Mouse (Mus musculus): ENCODE measurements around the gene Krtap28-10. TPM values are rescaled to one million over a fixed set of nuclear protein-coding genes. Genes with fewer than 3 reads are reported as not detected.
A peak's percentile ranks its signal among the peaks of the same experiment; 100 is the strongest.
"Not testable (repeated sequence)": the region's sequence is repeated elsewhere in the genome, so short reads cannot be mapped to it uniquely, and the experiment has no call there.

Krtap28-10 gene
- polyA plus RNA-seq, 3 experiments from 2014 or later, result not detected

DNA sequence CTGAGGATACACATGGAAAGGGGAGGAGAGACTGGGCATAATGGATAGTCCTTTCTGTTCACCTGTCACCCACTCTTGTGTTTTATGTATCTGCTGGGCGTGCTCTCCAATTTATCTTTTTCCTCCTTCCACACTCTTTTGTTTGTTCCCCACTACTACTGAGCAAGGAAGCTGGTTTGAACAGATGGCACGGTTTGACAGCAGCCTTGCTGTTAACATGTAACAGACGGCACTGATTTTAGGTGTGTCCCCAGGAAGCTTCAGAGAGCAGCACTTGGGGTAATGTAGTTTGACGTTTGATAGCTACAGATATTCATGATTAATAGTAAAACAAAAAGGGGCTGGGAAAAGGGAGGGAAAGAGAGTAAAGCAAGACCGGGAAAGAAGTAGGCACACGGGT lies 34.8 kb downstream of the Krtap28-10 start:
- ATAC-seq, result no peak

DNA sequence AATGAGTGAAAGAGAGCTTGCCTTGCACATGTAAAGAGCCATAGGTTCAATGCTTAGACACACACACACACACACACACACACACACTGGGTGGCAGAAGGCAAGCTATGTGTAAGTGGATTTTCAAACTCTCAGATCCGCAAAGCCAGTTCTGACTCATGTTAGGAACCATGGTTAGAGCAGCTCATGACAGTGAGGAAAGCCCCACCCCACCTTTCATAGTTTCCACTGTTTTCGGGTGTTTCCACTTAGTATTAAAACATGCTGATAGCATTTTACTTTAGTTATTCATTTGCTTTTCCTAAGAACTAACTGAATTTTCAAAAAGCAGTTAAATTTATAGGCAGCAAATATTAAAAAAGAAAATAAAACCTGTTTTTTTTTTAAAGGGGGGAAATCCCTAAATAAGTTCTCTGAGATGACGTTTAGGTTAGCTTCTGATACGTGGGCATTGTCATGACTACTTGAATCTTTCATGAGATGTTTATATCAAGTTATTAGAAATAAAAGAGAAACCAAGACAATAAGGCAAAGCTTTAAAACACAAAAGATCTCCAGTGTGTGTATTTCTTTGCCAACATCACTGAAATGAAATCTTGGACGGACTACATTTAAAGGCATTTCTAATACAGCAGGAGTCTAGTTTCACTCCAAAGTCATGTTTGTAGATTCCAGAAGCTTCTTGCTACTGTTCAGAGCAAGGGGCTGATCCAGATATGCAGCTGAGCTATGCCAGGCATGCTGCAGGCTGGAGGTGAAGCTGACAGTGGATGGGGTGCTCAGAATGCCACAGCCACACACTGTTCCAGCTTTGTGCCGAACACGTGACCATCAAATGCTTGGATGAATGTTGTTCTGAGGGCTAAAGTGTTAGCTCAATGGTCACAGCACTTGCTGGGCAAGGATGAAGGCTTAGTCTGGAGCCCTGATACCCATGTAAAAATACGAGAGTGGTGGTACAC lies 35.8 kb downstream of the Krtap28-10 start:
- ATAC-seq, result peak; percentile 93

DNA sequence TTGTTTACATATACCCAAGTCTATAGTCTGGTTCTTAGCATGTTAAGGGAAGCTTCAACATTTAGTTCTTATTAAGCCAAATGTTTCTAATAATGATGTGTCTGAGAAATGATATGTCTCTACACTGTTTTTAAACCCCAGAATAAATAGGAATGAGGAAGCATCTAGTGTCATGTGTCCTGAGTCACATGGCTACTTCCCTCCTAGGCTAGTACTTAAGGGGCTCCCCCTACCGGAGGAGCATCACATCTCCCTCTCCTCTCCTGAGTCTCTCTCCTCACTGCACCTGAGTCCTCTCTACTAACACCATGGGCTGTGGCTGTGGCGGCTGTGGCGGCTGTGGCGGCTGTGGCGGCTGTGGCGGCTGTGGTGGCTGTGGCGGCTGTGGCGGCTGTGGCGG lies 42.0 kb downstream of the Krtap28-10 start, which contains the start of gene Gm47959:
TSS of gene Gm47959 (plus strand) at position 243 of the 400 bp plus-strand sequence.
- not testable (repeated sequence) for ATAC-seq

DNA sequence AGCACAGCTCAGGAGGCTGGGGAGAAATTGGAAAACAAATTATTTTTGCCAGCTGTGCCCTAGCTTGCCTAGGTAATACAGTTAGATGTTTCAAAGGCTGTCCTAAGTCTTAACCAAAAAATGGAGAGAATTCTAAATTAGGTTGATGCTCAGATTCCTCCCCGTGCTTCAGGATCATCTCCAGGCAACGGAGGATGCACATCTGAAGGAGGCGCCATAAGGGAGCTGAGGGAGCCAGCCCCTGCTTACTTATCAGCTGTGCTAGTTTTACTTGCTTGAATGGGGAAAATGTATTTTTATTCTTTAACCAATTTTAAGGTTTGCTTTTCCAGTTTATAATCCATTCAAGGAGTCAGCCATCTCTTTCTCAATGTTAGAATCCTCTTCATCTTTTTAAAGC lies 48.3 kb downstream of the Krtap28-10 start:
- ATAC-seq, result no peak

DNA sequence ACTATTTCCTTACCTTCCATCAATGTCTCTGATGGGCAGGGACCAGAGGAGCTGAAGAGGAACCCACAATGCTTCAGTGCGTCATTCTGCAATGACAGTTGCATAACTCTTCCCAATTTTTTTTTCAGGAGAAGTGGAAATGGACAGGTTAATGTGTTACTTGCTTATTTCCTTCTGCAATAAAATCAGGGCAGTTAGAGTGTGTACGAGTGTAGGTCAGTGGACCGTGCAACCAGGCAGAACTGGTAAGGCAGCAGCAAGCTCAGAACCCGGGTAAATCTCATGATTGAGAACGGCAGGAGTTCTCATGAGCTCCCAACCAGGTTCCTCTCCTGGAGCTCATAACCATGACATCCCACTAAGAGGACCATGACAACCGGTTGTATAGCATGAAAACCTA lies 50.2 kb downstream of the Krtap28-10 start:
- ATAC-seq, result no peak

GRCm38 (mm10) chr1:82991596-82991995 lies 50.7 kb downstream of the Krtap28-10 start:
- ATAC-seq, result no peak

Other genes starting within 250 kb of the Krtap28-10 start
- gene Agfg1, start 203.0 kb downstream of the Krtap28-10 start, polyA plus RNA-seq (2017; shearing (Covaris generic)), result 10 to 100 TPM; 32.2 to 33.2 (median 32.6) TPM
- 1 to 10 TPM in 2 of 3 experiments, under 1 TPM in 1; 0.60 to 2.2 (median 1.1) TPM for gene A030005L19Rik, start 129.2 kb downstream of the Krtap28-10 start, polyA plus RNA-seq (2017; shearing (Covaris generic))
- not detected for gene A030014E15Rik, start 117.6 kb downstream of the Krtap28-10 start, polyA plus RNA-seq (2017; shearing (Covaris generic))
- gene Gm6217, start 111.1 kb downstream of the Krtap28-10 start, polyA plus RNA-seq (2017; shearing (Covaris generic)), result not detected
- not detected for gene A030003K21Rik, start 99.1 kb downstream of the Krtap28-10 start, polyA plus RNA-seq (2017; shearing (Covaris generic))
- gene Gm7544, start 86.5 kb downstream of the Krtap28-10 start, polyA plus RNA-seq (2017; shearing (Covaris generic)), result not detected
- not detected for gene Gm47955, start 82.2 kb downstream of the Krtap28-10 start, polyA plus RNA-seq (2017; shearing (Covaris generic))
- not detected for gene Gm47959, start 41.9 kb downstream of the Krtap28-10 start, polyA plus RNA-seq (2017; shearing (Covaris generic))
- gene Slc19a3, start 4.0 kb downstream of the Krtap28-10 start, polyA plus RNA-seq (2017; shearing (Covaris generic)), result not detected
- not detected for gene Gm47969, start 2.5 kb upstream of the Krtap28-10 start, polyA plus RNA-seq (2017; shearing (Covaris generic))
- not detected for gene A030005K14Rik, start 16.9 kb upstream of the Krtap28-10 start, polyA plus RNA-seq (2017; shearing (Covaris generic))
- not detected for gene Krtap28-13, start 18.4 kb upstream of the Krtap28-10 start, polyA plus RNA-seq (2017; shearing (Covaris generic))
- gene Ccl20, start 74.3 kb upstream of the Krtap28-10 start, polyA plus RNA-seq (2017; shearing (Covaris generic)), result 10 to 100 TPM in 2 of 3 experiments, 1 to 10 TPM in 1; 1.1 to 29.5 (median 11.3) TPM
- gene Daw1, start 117.3 kb upstream of the Krtap28-10 start, polyA plus RNA-seq (2017; shearing (Covaris generic)), result 1 to 10 TPM in 1 of 3 experiments, under 1 TPM in 1, not detected in 1; 0.44 to 1.2 TPM

All from inflammation-experienced regulatory T-cells, adult 6 months (primary cell).